Mouse (Mus musculus): Measurements from ENCODE around the gene Fam129b. TPM values are rescaled to one million over a fixed set of nuclear protein-coding genes. Genes with fewer than 3 reads are reported as not detected.

Fam129b gene
- total and polyA plus RNA-seq, 3 experiments, result 17.5 to 20.0 TPM; not detected in 1

DNA sequence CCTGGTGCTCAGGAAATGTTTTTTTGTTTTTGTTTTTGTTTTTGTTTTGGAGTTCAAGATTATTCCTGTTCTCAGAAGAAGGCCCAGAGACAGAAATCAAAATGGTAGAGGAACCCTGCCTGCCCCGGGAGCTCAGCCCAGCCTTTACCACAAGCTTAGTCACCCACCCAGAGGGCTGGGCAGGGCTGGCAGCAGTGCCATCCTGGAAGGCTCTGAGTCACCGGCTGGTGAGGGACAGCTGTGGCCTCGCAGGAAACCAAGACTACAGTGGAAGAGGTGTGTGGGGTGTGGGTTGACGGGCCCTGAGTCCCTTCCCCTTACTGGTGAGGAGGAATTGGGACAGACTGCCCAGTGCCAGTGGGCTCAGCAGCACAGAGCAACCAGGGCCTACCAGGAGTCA lies 8.6 kb upstream of the Fam129b start:
- Histone ChIP-seq H3K4me3 (ENCODE audit: control insufficient read depth in 1 of 2, insufficient read depth in 1 of 2, low read depth in 2 of 2, low read length in 2 of 2) (no peak overlapping the region), H3K27me3 (ENCODE audit: control insufficient read depth in 1 of 2, insufficient read depth in 2 of 2, low read length in 2 of 2) (no peaks in the 10 kb centered on the region), H3K79me2 (ENCODE audit: control insufficient read depth, insufficient read depth, low read length, poor library complexity) (no peaks in the 10 kb centered on the region), H3K27ac (ENCODE audit: control insufficient read depth, low read depth, low read length) (no peak overlapping the region), H3K4me1 (ENCODE audit: control insufficient read depth in 1 of 2, insufficient read depth in 2 of 2, low read length in 2 of 2) (peaks cover 7 to 14% of the 10 kb centered on the region in 2 experiments), H3K36me3 (ENCODE audit: control insufficient read depth in 1 of 2, insufficient read depth in 2 of 2, low read length in 2 of 2) (peaks cover 0 to 12% of the 10 kb centered on the region in 2 experiments; a peak in 2 of 4 replicates), H3K9me3 (replicated peaks; ENCODE audit: insufficient read depth, low read length) (no peaks in the 10 kb centered on the region), H3K9ac (ENCODE audit: control insufficient read depth, low read depth, low read length, poor library complexity, severe bottlenecking) (no peak overlapping the region)
- DNase-seq (ENCODE audit: low read depth, low spot score), result no peak
- TF ChIP-seq EP300 (IDR thresholded peaks at IDR 0.05; ENCODE audit: low read depth in 1 of 2, low read length in 2 of 2), result no peak

DNA sequence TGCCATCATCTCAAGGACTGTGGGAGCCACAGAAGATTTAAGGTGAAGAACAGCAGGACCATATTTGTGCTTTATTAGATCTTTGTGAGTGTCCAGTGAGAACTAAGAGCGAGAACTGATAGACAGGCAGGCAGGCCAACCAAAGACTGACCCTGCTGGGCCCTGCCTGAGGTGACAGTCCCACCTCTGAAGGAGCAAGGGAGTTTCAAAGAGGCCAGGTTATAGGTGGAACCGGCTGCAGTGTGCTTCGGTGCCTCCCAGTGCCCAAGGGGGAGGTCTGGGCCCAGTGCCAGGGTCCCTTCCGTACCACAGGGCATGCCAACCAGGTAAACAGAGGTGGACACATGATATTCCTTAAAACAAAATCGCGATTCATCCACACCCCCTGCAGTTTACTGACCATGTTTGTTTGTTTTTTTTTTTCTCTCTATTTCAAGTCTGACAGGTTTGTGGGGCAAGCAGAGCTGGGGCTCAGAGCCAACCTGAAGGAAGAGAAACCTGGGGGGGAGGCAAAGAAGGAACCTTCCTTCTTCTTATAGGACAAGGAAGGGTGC lies 6.1 kb upstream of the Fam129b start:
- peaks cover 7 to 14% of the 10 kb centered on the region in 2 experiments for H3K4me1 ChIP-seq (ENCODE audit: control insufficient read depth in 1 of 2, insufficient read depth in 2 of 2, low read length in 2 of 2)
- no peaks in the 10 kb centered on the region for H3K27me3 ChIP-seq (ENCODE audit: control insufficient read depth in 1 of 2, insufficient read depth in 2 of 2, low read length in 2 of 2)
- H3K9ac ChIP-seq (ENCODE audit: control insufficient read depth, low read depth, low read length, poor library complexity, severe bottlenecking), result peak overlapping the region; percentile 37
- H3K4me3 ChIP-seq (ENCODE audit: control insufficient read depth in 1 of 2, insufficient read depth in 1 of 2, low read depth in 2 of 2, low read length in 2 of 2), result peak overlapping the region; percentile 16 to 20; a peak in 2 of 4 replicates
- H3K36me3 ChIP-seq (ENCODE audit: control insufficient read depth in 1 of 2, insufficient read depth in 2 of 2, low read length in 2 of 2), result peaks cover 0 to 12% of the 10 kb centered on the region in 2 experiments; a peak in 2 of 4 replicates
- DNase-seq (ENCODE audit: low read depth, low spot score), result no peak
- H3K9me3 ChIP-seq (replicated peaks; ENCODE audit: insufficient read depth, low read length), result no peaks in the 10 kb centered on the region
- no peaks in the 10 kb centered on the region for H3K79me2 ChIP-seq (ENCODE audit: control insufficient read depth, insufficient read depth, low read length, poor library complexity)
- no peak overlapping the region for H3K27ac ChIP-seq (ENCODE audit: control insufficient read depth, low read depth, low read length)
- no peak for TF ChIP-seq E2F4 (IDR thresholded peaks at IDR 0.05; ENCODE audit: borderline replicate concordance, low read depth, low read length)
- TF ChIP-seq SIN3A (IDR thresholded peaks at IDR 0.05; ENCODE audit: low read length), result no peak
- TF ChIP-seq UBTF (IDR thresholded peaks at IDR 0.05; ENCODE audit: borderline replicate concordance, insufficient read depth, low read depth, low read length), result no peak
- TF ChIP-seq JUND (IDR thresholded peaks at IDR 0.05; ENCODE audit: low read depth, low read length), result no peak
- TF ChIP-seq NRF1 (IDR thresholded peaks at IDR 0.05; ENCODE audit: insufficient read depth, low read depth, low read length, poor library complexity, severe bottlenecking), result no peak
- no peak for TF ChIP-seq ZKSCAN1 (IDR thresholded peaks at IDR 0.05; ENCODE audit: low read depth, low read length)
- TF ChIP-seq MXI1 (IDR thresholded peaks at IDR 0.05; ENCODE audit: low read depth, low read length), result no peak
- TF ChIP-seq CHD2 (IDR thresholded peaks at IDR 0.05; ENCODE audit: low read length), result no peak
- no peak for TF ChIP-seq TBP (IDR thresholded peaks at IDR 0.05; ENCODE audit: low read depth, low read length)
- no peak for TF ChIP-seq POLR2AphosphoS2 (IDR thresholded peaks at IDR 0.05; ENCODE audit: low read length)
- no peak for TF ChIP-seq SMC3 (IDR thresholded peaks at IDR 0.05; ENCODE audit: low read depth, low read length)
- TF ChIP-seq TCF12 (IDR thresholded peaks at IDR 0.05; ENCODE audit: low read depth, low read length), result no peak
- no peak for TF ChIP-seq MEF2A (IDR thresholded peaks at IDR 0.05; ENCODE audit: extremely low read depth, insufficient replicate concordance, low read depth, low read length, poor library complexity, severe bottlenecking)
- TF ChIP-seq USF2 (IDR thresholded peaks at IDR 0.05; ENCODE audit: borderline replicate concordance in 1 of 2, insufficient read depth in 1 of 2, low read depth in 1 of 2, low read length in 2 of 2), result no peak
- no peak for TF ChIP-seq ELF1 (IDR thresholded peaks at IDR 0.05; ENCODE audit: low read depth, low read length)
- TF ChIP-seq EP300 (IDR thresholded peaks at IDR 0.05; ENCODE audit: low read depth in 1 of 2, low read length in 2 of 2), result no peak
- no peak for TF ChIP-seq ETS1 (IDR thresholded peaks at IDR 0.05; ENCODE audit: low read depth, low read length)
- no peak for TF ChIP-seq MYB (IDR thresholded peaks at IDR 0.05; ENCODE audit: low read depth, low read length)
- no peak for TF ChIP-seq MAFK (IDR thresholded peaks at IDR 0.05; ENCODE audit: borderline replicate concordance, low read depth, low read length)
